Mouse (Mus musculus): ENCODE measurements around the gene Fgf7.

- TF ChIP-seq GATA1 (IDR thresholded peaks at IDR 0.05; ENCODE audit: borderline replicate concordance, low read length): no peak
- no peak for TF ChIP-seq TAL1 (conservative IDR thresholded peaks at IDR 0.05; ENCODE audit: low read depth, low read length)
- no peak for TF ChIP-seq CTCF (IDR thresholded peaks at IDR 0.05; ENCODE audit: low read depth, low read length)
- no peak for TF ChIP-seq POLR2AphosphoS5 (IDR thresholded peaks at IDR 0.05; ENCODE audit: insufficient replicate concordance, low read depth, low read length)
- TF ChIP-seq GATA2 (IDR thresholded peaks at IDR 0.05; ENCODE audit: borderline replicate concordance, low read depth, low read length): no peak
Observed at GRCm38 (mm10) chr2:126073744-126074143, 39.3 kb downstream of the Fgf7 start.

Measured in G1E (cell line).